Mouse (Mus musculus) effector memory CD4-positive, alpha-beta T cell, adult 5 months (primary cell): ENCODE data around the gene Trpv1. TPM values are rescaled to one million over a fixed set of nuclear protein-coding genes. Genes with fewer than 3 reads are reported as not detected.

Source experiments
- polyA plus RNA-seq: library from polyadenylated mRNA; unstranded; fragments of 100-300 nt; shearing (Covaris generic); gene quantifications from one replicate; pipeline ENCODE4 v1.2.1, GENCODE M21; 2017

Gene Trpv1
- not detected for polyA plus RNA-seq

DNA sequence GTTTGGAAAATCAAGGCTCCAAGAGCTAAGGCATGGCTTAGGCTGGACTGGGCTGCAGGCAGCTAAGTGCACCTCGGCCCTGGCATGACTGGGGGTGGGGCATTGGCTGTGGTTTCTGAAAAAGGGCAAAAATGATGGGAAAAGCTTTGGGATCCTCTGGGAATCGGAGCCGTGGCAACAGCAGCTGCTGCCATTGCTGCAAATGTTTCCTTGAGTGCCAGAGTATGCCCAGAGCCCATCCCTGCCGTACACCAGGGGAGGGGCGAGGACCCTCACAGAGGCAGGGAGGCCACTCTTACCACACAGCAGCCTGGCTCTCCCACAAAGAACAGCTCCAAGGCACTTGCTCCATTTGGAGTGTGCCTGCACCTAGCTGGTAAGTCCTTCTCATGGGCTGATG, at the start of gene Trpv1:
Gene Trpv1 (plus strand): TSS at position 301 of the 400 bp plus-strand sequence.

DNA sequence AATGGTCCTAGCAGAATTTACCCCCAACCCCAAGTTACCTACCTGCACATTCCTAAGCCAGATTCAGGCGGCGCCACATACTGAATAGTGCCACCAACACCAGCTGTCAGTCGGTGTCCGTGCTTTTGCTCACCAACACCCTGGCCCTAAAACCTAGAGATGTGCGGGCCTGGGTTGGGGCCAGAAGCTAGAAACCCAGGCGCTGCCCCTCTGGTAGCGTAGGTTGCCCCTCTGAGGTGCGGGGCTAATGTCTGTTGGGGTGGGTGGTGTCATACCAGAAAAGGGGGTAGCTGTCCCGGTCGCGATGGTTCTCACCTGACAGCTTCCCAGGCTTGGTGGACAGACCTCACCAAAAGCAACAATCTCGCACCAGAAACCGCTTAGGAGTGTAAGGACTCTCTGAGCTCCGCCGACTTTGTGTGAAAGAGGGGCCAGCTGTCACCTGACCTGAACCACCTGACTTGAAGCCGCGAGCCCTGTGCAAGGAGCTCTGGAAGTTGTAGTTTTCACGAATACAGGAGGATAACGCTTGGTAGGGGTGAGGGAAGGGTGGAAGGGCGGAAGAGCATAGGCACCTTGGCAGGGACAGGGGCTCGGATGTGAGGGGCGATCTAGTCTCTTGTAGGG, 35.4 kb upstream of the Trpv1 start, which contains the start of gene Ctns:
Gene Ctns (minus strand): TSS at position 440 of the 627 bp plus-strand sequence.

DNA sequence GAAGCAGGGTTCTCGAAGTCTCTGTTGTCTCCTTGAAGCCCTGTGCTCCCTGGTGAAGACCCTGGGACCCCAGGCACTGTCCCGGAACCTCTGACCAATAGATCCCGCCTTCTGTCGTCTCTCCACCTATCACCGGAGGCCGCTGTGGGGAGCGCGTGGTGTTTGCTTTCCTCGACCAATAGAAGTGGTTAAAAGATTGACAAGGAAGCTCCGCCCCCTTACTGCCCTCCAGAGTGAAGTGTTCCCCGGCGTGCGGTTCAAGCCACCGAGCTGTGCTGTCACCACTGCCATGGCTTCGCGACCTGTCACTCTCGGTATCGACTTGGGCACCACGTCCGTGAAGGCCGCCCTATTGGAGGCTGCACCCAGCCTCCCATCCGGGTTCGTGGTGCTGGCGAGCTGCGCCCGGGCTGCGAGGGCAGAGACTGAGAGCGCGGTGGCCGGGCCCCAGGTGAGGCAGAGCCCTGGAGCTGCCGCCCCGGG, 34.8 kb upstream of the Trpv1 start, which contains the start of gene Shpk:
Gene Shpk (plus strand): TSS at position 231 of the 483 bp plus-strand sequence.

DNA sequence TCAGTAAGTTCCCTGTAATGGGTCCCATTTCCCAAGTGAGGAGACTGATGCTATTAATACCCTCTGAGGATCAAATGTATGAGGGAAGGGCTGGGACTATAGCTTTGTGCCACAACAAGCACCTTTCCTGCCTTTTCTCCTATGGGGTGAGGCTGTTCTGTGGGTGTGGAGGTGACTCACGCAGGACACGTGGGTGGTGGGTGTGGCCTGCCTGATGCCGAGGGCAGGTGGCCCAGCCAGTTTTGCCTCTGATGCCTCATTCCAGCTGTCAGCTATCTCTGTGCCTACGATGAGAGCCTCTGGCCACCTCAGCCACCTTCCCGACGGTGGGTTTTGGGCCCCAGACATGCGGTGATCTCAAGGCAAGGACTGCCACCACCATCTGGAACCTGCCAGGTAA, 33.2 kb downstream of the Trpv1 start, which contains the start of gene Trpv3:
Gene Trpv3 (plus strand): TSS at position 122 of the 400 bp plus-strand sequence.

Other genes with a start within 250 kb of the Trpv1 start
- gene P2rx1, start 235.2 kb upstream of the Trpv1 start, polyA plus RNA-seq, result not detected
- gene Camkk1, start 215.3 kb upstream of the Trpv1 start, polyA plus RNA-seq, result 4.6 TPM
- 7.5 TPM for gene Ncbp3, start 186.5 kb upstream of the Trpv1 start, polyA plus RNA-seq
- 0.67 TPM for gene Itgae, start 143.7 kb upstream of the Trpv1 start, polyA plus RNA-seq
- 2.0 TPM for gene Haspin, start 96.0 kb upstream of the Trpv1 start, polyA plus RNA-seq
- gene P2rx5, start 73.9 kb upstream of the Trpv1 start, polyA plus RNA-seq, result not detected
- gene Emc6, start 57.3 kb upstream of the Trpv1 start, polyA plus RNA-seq, result 75.4 TPM
- gene Tax1bp3, start 57.2 kb upstream of the Trpv1 start, polyA plus RNA-seq, result 12.5 TPM
- gene Ctns, start 35.2 kb upstream of the Trpv1 start, polyA plus RNA-seq, result 9.9 TPM
- 4.3 TPM for gene Shpk, start 34.8 kb upstream of the Trpv1 start, polyA plus RNA-seq
- not detected for gene Trpv3, start 33.1 kb downstream of the Trpv1 start, polyA plus RNA-seq
- 0.41 TPM for gene Aspa, start 95.3 kb downstream of the Trpv1 start, polyA plus RNA-seq
- gene Gm49340, start 95.4 kb downstream of the Trpv1 start, polyA plus RNA-seq, result not detected
- not detected for gene Spata22, start 95.4 kb downstream of the Trpv1 start, polyA plus RNA-seq
- gene Olfr20, start 116.5 kb downstream of the Trpv1 start, polyA plus RNA-seq, result not detected
- gene Olfr376, start 137.0 kb downstream of the Trpv1 start, polyA plus RNA-seq, result not detected
- gene Olfr1, start 165.3 kb downstream of the Trpv1 start, polyA plus RNA-seq, result not detected
- not detected for gene Olfr378, start 194.2 kb downstream of the Trpv1 start, polyA plus RNA-seq
- not detected for gene Olfr380, start 223.2 kb downstream of the Trpv1 start, polyA plus RNA-seq